Mouse (Mus musculus): ENCODE measurements at regions not wholly inside any gene's neighbourhood (a gene's known extent, or its start where the extent isn't known, plus 50 kb on each side); places are given as distances from the start of the nearest gene placed in this dataset. TPM values are rescaled to one million over a fixed set of nuclear protein-coding genes. Genes with fewer than 3 reads are reported as not detected.
"Not testable (repeated sequence)": the region's sequence is repeated elsewhere in the genome, so short reads cannot be mapped to it uniquely, and the experiment has no call there.

GRCm38 (mm10) chr13:62077951-62078671 is 51.6 kb upstream of the Zfp808 start:
- not testable (repeated sequence) for DNase-seq (ENCODE audit: low spot score); ATAC-seq (ENCODE audit: insufficient number of reproducible peaks, low FRiP score, low TSS enrichment, low read depth); H3K36me3 ChIP-seq (ENCODE audit: control insufficient read depth, insufficient read depth, low read length); H3K27ac ChIP-seq (replicated peaks; ENCODE audit: low read depth, low read length); H3K9ac ChIP-seq (ENCODE audit: low read length); H3K4me2 ChIP-seq (ENCODE audit: low read depth, severe bottlenecking); H3K27me3 ChIP-seq (ENCODE audit: control insufficient read depth, insufficient read depth, low read length); H3K4me3 ChIP-seq (ENCODE audit: low read depth, low read length); H3K9me3 ChIP-seq (ENCODE audit: control insufficient read depth, low read length); H3K4me1 ChIP-seq (ENCODE audit: control insufficient read depth, insufficient read depth, low read length)
- WGBS, result 65% methylated on average over 2 of the region's 2 CpGs

- 93% methylated on average over 9 of the region's 9 CpGs for WGBS
- H3K27me3 ChIP-seq (ENCODE audit: control insufficient read depth, insufficient read depth, low read length); H3K9me3 ChIP-seq (ENCODE audit: control insufficient read depth, low read length); ATAC-seq (ENCODE audit: insufficient number of reproducible peaks, low FRiP score, low TSS enrichment, low read depth); DNase-seq (ENCODE audit: low spot score); H3K4me1 ChIP-seq (ENCODE audit: control insufficient read depth, insufficient read depth, low read length); H3K27ac ChIP-seq (replicated peaks; ENCODE audit: low read depth, low read length); H3K4me2 ChIP-seq (ENCODE audit: low read depth, severe bottlenecking); H3K9ac ChIP-seq (ENCODE audit: low read length); H3K36me3 ChIP-seq (ENCODE audit: control insufficient read depth, insufficient read depth, low read length); H3K4me3 ChIP-seq (ENCODE audit: low read depth, low read length): not testable (repeated sequence)
These were observed 50.8 kb upstream of the Zfp808 start for GRCm38 (mm10) chr13:62078893-62079292.

Small RNAs in the stretch of these regions (microRNA-seq; reads per million reads assigned to microRNA genes)
- not detected for gene Gm25649

Data from limb, embryonic 11.5 days (tissue).